ENCODE assay signal across 31 mouse cellular contexts in genomic region chr9:15719594-15719993, GRCm38 (mm10). TPM values are rescaled to one million over a fixed set of nuclear protein-coding genes. Genes with fewer than 3 reads are reported as not detected.
DNase-seq lines count a peak whose midpoint lies in the region; ATAC-seq lines count a peak whose summit lies in the region.
"Had no signal": no experiment of that assay in that cellular context is flagged by ENCODE, and none has a peak within 500 bp of the region (broad histone marks: within the 10 kb centered on the region; RNA-seq: fewer than 3 reads in every experiment).

No protein-coding gene starts in this region.

- H3K9ac ChIP-seq in kidney, embryonic 15.5 days = no peak overlapping the region
- H3K9ac ChIP-seq in limb, embryonic 11.5 days (ENCODE audit: low read length) = no peak overlapping the region
- H3K9ac ChIP-seq: embryonic facial prominence, embryonic 13.5 days; forebrain, embryonic 12.5 days; heart, embryonic 12.5 days; heart, embryonic 15.5 days; hindbrain, embryonic 13.5 days had no signal

- ATAC-seq in kidney, embryonic 15.5 days (replicated peaks; ENCODE audit: low FRiP score) = peak; percentile 44
- ATAC-seq in limb, embryonic 11.5 days (ENCODE audit: insufficient number of reproducible peaks, low FRiP score, low TSS enrichment, low read depth) = no peak
- ATAC-seq: activated CD4-positive, CD25-positive, alpha-beta regulatory T cell, adult 4 months; CD4-positive, CD25-positive, alpha-beta regulatory T cell, adult 4 months; forebrain, embryonic 16.5 days; hindbrain, embryonic 16.5 days had no signal

- WGBS in heart, embryonic 10.5 days = 84% methylated on average over 14 of the region's 14 CpGs
- 51% methylated on average over 14 of the region's 14 CpGs for WGBS in kidney, embryonic 15.5 days
- WGBS in limb, embryonic 11.5 days = 88% methylated on average over 14 of the region's 14 CpGs
- 86% methylated on average over 14 of the region's 14 CpGs for WGBS in limb, embryonic 10.5 days

- no peak overlapping the region for H3K4me3 ChIP-seq in heart, embryonic 10.5 days
- no peak overlapping the region for H3K4me3 ChIP-seq in kidney, embryonic 15.5 days (replicated peaks)
- no peak overlapping the region for H3K4me3 ChIP-seq in limb, embryonic 11.5 days (ENCODE audit: low read depth, low read length)
- H3K4me3 ChIP-seq in limb, embryonic 10.5 days = no peak overlapping the region
- H3K4me3 ChIP-seq: embryonic facial prominence, embryonic 10.5 days; embryonic facial prominence, embryonic 13.5 days; erythroblast, embryonic 14.5 days; forebrain, embryonic 12.5 days; gastrocnemius, adult 2 months; heart, adult 2 months; heart, embryonic 12.5 days; heart, embryonic 15.5 days; hindbrain, embryonic 10.5 days; hindbrain, embryonic 13.5 days had no signal

- DNase-seq in heart, embryonic 10.5 days (ENCODE audit: low spot score) = peak; percentile 51
- DNase-seq in heart, adult 8-10 months (ENCODE audit: low spot score) = no peak
- DNase-seq in kidney, postnatal 10 days = no peak
- DNase-seq in limb, embryonic 11.5 days (ENCODE audit: low spot score) = peak; percentile 7
- DNase-seq in limb, embryonic 10.5 days (ENCODE audit: low spot score) = no peak
- DNase-seq: adrenal gland, adult 8-10 months; adrenal gland, postnatal 25 days; cerebellum, adult 11-12 months; cerebellum, adult 8-10 months; cerebellum, postnatal 10 days; cerebellum, postnatal 36 days; embryo, embryonic 11 days; gastrocnemius, adult 2 months; gastrocnemius, postnatal 14 days; heart, adult 2 months; heart, postnatal 10 days; heart, postnatal 36 days had no signal

- no peak overlapping the region for H3K4me2 ChIP-seq in kidney, embryonic 15.5 days
- no peak overlapping the region for H3K4me2 ChIP-seq in limb, embryonic 11.5 days (ENCODE audit: low read depth, severe bottlenecking)
- H3K4me2 ChIP-seq: embryonic facial prominence, embryonic 13.5 days; forebrain, embryonic 12.5 days; heart, embryonic 12.5 days; heart, embryonic 15.5 days; hindbrain, embryonic 13.5 days had no signal

- H3K9me3 ChIP-seq in heart, embryonic 10.5 days = no peaks in the 10 kb centered on the region
- no peaks in the 10 kb centered on the region for H3K9me3 ChIP-seq in kidney, embryonic 15.5 days (replicated peaks)
- no peaks in the 10 kb centered on the region for H3K9me3 ChIP-seq in limb, embryonic 11.5 days (ENCODE audit: control insufficient read depth, low read length)
- H3K9me3 ChIP-seq in limb, embryonic 10.5 days (replicated peaks) = no peaks in the 10 kb centered on the region
- H3K9me3 ChIP-seq: embryonic facial prominence, embryonic 10.5 days; embryonic facial prominence, embryonic 13.5 days; forebrain, embryonic 12.5 days; heart, embryonic 12.5 days; heart, embryonic 15.5 days; hindbrain, embryonic 10.5 days; hindbrain, embryonic 13.5 days had no signal

- H3K4me1 ChIP-seq in heart, embryonic 10.5 days = no peaks in the 10 kb centered on the region
- peaks cover 23% of the 10 kb centered on the region for H3K4me1 ChIP-seq in kidney, embryonic 15.5 days
- H3K4me1 ChIP-seq in limb, embryonic 11.5 days (ENCODE audit: control insufficient read depth, insufficient read depth, low read length) = no peaks in the 10 kb centered on the region
- H3K4me1 ChIP-seq in limb, embryonic 10.5 days = no peaks in the 10 kb centered on the region
- H3K4me1 ChIP-seq: embryonic facial prominence, embryonic 10.5 days; embryonic facial prominence, embryonic 13.5 days; heart, embryonic 12.5 days; heart, embryonic 15.5 days; hindbrain, embryonic 10.5 days had no signal

- H3K27ac ChIP-seq in heart, embryonic 10.5 days = no peak overlapping the region
- H3K27ac ChIP-seq in kidney, embryonic 15.5 days = no peak overlapping the region
- H3K27ac ChIP-seq in limb, embryonic 11.5 days (replicated peaks; ENCODE audit: low read depth, low read length) = no peak overlapping the region
- no peak overlapping the region for H3K27ac ChIP-seq in limb, embryonic 10.5 days
- H3K27ac ChIP-seq: embryonic facial prominence, embryonic 10.5 days; embryonic facial prominence, embryonic 13.5 days; gastrocnemius, adult 2 months; heart, adult 2 months; heart, embryonic 15.5 days; hindbrain, embryonic 10.5 days; hindbrain, embryonic 13.5 days had no signal

- peaks cover 18% of the 10 kb centered on the region; the same call in 1 of the 2 replicates for H3K36me3 ChIP-seq in heart, embryonic 10.5 days
- H3K36me3 ChIP-seq in kidney, embryonic 15.5 days = peaks cover 29% of the 10 kb centered on the region
- no peaks in the 10 kb centered on the region; the same call in 1 of the 2 replicates for H3K36me3 ChIP-seq in limb, embryonic 11.5 days (ENCODE audit: control insufficient read depth, insufficient read depth, low read length)
- H3K36me3 ChIP-seq in limb, embryonic 10.5 days = peaks cover 36% of the 10 kb centered on the region

- no peaks in the 10 kb centered on the region for H3K27me3 ChIP-seq in heart, embryonic 10.5 days (ENCODE audit: insufficient read depth, poor library complexity, severe bottlenecking)
- H3K27me3 ChIP-seq in kidney, embryonic 15.5 days = no peaks in the 10 kb centered on the region
- no peaks in the 10 kb centered on the region for H3K27me3 ChIP-seq in limb, embryonic 11.5 days (ENCODE audit: control insufficient read depth, insufficient read depth, low read length)
- H3K27me3 ChIP-seq in limb, embryonic 10.5 days (ENCODE audit: low read depth, poor library complexity, severe bottlenecking) = no peaks in the 10 kb centered on the region
- H3K27me3 ChIP-seq: embryonic facial prominence, embryonic 13.5 days; forebrain, embryonic 12.5 days; heart, embryonic 12.5 days; heart, embryonic 15.5 days; hindbrain, embryonic 13.5 days had no signal

RNA-seq across cellular contexts. Expression of gene Slc36a4, which starts 10.1 kb away (rescaled TPM):
- 9.2 and 11.1 TPM in 2 replicates for polyA plus RNA-seq in heart, embryonic 10.5 days (2016; fragmentation: Nextera tagmentation; extraction: Ambion mirVana)
- total RNA-seq in heart, adult 8-10 months (2022) = 1 to 10 TPM; 5.9 to 7.5 (median 6.7) TPM
- 15.0 and 15.2 TPM in 2 replicates for polyA plus RNA-seq in kidney, embryonic 15.5 days (2015; fragmentation: Nextera tagmentation; extraction: Ambion mirVana)
- 22.3 and 23.2 TPM in 2 replicates for polyA plus RNA-seq in limb, embryonic 11.5 days (2014; fragmentation: Nextera tagmentation; extraction: Ambion mirVana)
- polyA plus RNA-seq in limb, embryonic 10.5 days (2016; fragmentation: Nextera tagmentation; extraction: Ambion mirVana) = 12.1 and 17.8 TPM in 2 replicates
- total RNA-seq: MEL had no signal

Comparison
In these comparisons a context has a peak if more than half of its experiments do, and no peak if none do; other contexts are left out.
1. DNase-seq: peak in heart, embryonic 10.5 days (single experiment) and limb, embryonic 11.5 days (single experiment); none in heart, adult 8-10 months (single experiment), kidney, postnatal 10 days (single experiment) and limb, embryonic 10.5 days (single experiment).